Mouse (Mus musculus): ENCODE results near the gene Opcml. TPM values are rescaled to one million over a fixed set of nuclear protein-coding genes. Genes with fewer than 3 reads are reported as not detected.

Opcml gene
- polyA plus RNA-seq (2014; fragmentation: Illumina TruSeq; extraction: RNeasy Lipid Tissue Mini Kit (QIAGEN cat#74804); ENCODE audit: low read depth, low replicate concordance), result 1.6 TPM

GRCm38 (mm10) chr9:27790725-27791638, at the start of gene Opcml:
Gene Opcml (plus strand): TSS chr9:27790775.

